Mouse (Mus musculus) fat pad, adult 2 months (tissue): ENCODE data around the gene Ccdc97.

Source experiments
- DNase-seq: peaks from one replicate; pipeline ENCODE4 v3.0.0-alpha.2; 2011; ENCODE audit warnings: low read depth, low spot score; ENCODE audit errors: extremely low read depth

Ccdc97 gene

DNA sequence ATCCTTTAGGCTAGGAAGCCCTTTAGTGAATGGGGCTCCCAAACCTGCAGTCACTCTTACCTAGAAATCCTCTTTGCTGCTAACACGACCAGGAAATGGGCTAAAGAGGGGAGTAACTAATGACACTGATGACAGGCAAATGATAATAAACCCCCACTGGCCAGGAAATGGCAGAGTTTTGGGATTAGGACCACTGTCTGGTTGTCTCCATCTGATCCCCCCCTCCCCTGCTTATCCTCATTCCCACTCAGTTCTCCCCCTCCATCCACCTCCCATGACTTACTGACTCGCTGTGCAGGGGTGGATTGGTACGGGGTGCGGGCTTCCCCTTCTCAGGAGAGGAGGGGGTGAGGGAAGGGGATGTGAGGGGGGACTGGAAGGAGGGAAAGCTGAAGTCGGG lies 28.8 kb downstream of the Ccdc97 start:
- DNase-seq: no peak

DNA sequence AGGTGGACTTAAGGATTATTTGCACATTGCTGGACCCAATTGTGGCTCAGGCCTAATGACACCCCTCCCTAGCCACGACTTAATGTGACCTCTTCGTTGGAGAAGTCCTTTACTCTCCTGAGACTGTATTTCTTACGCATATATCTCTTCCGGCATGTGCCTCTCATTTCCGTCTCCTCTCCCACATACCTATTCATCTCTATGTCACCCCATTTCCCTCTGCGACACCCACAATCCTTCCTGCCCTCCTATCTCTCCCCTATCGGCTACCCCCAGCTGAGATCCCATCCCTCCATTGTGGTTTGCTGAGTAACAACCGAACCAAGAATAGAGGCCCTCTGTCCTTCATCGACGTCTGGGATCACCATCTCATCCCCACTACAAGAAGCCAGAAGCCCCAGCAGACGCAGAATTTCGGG lies 29.3 kb downstream of the Ccdc97 start:
- no peak for DNase-seq

DNA sequence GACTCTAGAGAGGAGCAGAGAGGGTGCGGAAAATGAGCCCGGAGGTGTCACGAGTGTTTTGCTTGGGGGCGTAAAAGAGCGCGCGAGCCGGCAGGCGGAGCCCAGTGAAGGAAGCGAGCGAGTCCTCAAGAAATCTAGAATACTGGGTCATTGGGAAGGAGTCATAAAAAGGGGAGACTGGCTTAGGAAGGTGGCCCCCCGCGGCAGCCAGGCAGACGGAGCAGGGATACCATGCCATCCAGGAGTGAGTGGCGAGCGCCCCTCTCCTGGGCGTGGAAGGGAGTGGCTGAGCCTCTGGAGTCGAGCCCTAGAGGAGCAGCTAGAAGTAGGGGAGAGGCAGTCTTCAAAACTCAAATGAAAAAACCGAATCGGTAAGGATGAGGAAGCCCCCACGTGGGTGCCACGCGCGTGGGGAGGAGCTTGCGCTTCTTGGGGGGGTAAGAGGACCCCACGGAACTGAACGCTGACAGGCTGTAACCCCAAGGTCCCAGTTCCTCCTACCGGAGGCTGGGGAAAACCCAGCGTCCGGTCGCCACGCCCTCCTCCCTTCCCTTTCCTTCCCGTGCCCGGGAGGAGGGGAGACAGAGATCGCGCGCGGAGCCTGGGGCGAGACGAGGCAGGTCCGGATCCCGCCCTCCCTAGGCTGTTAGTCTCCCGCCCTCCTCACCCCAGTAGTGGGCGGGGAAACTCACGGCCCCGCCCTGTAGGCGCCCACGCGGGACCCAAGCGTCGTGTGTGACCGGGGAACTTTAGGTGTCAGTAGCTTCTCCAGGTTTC lies 29.9 kb downstream of the Ccdc97 start:
- DNase-seq: no peak

DNA sequence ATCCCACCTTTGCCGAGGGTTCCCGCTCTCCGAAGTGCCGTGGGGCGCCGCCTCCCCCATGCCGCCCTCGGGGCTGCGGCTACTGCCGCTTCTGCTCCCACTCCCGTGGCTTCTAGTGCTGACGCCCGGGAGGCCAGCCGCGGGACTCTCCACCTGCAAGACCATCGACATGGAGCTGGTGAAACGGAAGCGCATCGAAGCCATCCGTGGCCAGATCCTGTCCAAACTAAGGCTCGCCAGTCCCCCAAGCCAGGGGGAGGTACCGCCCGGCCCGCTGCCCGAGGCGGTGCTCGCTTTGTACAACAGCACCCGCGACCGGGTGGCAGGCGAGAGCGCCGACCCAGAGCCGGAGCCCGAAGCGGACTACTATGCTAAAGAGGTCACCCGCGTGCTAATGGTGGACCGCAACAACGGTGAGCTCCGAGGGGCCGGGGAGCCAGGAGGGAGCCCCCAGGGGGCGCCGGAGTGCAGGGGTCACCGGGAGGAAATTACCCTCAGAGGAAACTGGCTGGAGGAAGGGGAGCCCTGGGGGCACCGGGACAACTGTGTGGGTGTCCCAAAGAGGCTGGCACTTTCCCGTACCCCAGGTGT lies 31.0 kb downstream of the Ccdc97 start:
- DNase-seq: no peak

DNA sequence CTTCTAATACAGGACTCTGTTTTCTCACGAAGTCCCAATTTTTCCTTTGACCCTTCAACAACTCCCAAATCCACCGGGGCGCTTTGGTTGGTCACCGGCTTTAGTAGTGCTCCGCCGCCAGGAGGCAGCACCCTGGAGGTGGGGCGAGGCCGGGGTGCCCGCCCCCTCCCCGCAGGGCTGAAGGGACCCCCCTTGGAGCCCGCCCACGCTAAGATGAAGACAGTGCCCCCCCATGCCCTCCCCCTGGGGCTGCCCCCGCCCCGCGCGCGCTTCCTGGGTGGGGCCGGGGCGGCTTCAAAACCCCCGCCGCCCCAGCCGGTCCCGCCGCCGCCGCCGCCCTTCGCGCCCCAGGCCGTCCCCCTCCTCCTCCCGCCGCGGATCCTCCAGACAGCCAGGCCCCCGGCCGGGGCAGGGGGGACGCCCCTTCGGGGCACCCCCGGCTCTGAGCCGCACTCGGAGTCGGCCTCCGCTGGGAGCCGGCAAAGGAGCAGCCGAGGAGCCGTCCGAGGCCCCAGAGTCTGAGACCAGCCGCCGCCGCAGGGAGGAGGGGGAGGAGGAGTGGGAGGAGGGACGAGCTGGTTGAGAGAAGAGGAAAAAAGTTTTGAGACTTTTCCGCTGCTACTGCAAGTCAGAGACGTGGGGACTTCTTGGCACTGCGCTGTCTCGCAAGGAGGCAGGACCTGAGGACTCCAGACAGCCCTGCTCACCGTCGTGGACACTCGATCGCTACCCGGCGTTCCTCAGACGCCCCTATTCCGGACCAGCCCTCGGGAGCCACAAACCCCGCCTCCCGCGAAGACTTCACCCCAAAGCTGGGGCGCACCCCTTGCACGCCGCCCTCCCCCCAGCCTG lies 32.0 kb downstream of the Ccdc97 start, which contains the start of gene Tgfb1:
Gene Tgfb1, plus strand, starts transcription at position 323 of the 852 bp plus-strand sequence.
- DNase-seq: no peak

DNA sequence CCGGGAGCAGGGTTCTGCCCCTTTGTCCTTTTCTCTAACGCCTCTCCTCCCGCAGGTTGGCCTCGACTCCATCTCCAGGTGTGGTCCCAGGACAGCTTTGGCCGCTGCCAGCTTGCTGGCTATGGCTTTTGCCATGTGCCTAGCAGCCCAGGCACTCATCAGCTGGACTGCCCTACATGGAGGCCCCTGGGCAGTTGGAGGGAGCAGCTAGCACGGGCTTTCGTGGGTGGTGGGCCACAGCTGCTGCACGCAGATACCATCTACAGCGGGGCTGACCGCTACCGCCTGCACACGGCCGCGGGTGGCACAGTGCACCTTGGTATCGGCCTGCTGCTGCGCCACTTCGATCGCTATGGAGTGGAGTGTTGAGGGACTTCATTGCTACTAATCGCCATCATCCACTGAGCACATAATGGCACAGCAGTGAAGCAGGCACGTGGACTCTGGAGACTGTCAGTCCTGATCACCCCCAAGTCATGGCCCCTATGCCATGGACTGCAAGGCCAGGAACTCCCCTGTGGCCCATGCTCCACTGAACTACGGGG lies 32.9 kb downstream of the Ccdc97 start:
- no peak for DNase-seq

DNA sequence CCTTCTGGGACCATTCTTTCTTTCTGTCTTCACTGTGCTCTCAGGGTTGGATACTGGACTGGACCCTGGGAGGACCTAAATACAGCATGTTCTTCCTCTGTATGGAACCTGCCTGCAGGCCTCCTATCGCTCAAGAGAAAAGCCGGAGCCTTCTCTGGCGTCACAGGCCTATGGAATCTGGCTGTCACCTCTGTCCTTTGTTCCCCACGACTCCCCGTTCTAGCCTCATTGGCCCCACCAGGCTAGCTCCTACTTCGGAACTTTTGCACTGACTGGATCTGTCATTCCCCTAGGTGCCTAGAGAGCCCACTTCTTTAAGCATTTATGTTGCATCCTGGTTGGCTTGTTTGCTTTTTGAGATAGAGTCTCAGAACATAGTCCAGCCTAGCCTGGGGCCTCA lies 34.2 kb downstream of the Ccdc97 start:
- no peak for DNase-seq

DNA sequence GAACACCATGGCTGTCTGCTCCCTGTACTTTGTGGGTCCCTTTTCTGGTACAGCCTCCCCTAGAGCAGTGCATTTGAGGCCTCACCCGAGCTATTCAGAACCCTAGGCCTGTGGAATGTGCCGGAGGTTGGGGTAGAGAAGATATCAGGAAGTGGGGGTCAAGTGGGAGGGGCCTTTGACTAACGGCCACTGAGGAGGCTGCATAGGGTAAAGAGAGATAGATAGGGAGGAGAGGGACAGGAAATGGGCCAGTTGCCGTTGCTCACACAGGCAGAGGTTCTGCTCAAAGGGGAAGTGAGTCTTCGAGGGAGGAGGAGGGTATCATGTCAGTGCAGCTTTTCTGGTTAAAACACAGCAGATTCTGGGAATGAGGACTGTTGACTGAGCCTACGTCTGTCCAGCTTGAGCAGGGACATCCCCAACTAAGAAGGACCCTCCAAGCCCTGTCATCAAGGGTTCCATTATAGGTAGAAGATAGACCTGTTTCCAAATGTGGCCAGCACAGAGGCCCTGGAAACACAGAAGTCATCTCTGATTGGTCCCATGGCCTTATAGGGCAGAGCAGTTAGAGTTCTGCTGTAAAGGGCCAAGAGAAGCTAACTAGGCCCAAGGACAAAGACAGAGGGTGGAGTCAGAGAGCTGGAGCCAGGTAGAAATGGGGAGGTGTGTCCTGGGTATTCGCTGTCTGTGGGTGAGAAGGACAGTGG lies 35.3 kb downstream of the Ccdc97 start:
- DNase-seq: no peak

DNA sequence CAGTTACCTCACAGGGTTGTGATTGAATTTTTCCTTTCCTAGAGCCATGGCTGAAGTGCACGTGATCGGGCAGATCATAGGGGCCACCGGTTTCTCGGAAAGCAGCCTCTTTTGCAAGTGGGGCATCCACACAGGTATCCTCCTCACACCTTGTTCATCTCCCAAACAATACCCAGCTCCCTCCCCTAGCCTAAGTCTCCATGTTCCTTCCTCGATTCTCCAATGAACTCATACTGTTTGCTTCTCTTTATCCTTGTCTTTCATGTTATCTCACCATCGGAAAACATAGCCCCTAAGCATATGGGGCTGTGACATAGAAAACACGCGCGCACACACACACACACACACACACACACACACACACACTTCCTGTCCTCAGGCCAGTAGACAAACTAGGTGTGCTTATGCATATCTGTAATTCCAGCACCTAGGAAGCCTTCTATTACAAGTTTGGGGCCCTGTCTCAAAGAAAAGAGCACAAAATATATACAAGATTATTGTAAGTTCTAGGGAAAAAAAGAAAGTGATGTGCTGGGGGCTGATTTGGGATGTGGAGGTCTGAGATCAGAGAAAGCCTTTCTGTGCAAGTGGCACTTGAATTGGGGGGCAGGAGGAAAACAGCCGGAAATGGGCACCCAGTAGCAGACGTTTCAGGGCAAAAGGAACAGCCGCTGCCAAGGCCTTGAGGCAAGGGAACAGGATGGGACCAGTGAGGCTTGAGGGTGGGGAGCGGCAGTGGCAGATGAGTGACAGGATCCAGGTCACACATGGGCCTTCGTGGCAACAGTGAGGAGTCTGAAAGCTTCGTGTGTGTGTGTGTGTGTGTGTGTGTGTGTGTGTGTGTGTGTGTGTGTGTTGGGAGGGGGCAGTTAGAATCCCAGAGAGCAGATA lies 37.3 kb downstream of the Ccdc97 start:
- no peak for DNase-seq

DNA sequence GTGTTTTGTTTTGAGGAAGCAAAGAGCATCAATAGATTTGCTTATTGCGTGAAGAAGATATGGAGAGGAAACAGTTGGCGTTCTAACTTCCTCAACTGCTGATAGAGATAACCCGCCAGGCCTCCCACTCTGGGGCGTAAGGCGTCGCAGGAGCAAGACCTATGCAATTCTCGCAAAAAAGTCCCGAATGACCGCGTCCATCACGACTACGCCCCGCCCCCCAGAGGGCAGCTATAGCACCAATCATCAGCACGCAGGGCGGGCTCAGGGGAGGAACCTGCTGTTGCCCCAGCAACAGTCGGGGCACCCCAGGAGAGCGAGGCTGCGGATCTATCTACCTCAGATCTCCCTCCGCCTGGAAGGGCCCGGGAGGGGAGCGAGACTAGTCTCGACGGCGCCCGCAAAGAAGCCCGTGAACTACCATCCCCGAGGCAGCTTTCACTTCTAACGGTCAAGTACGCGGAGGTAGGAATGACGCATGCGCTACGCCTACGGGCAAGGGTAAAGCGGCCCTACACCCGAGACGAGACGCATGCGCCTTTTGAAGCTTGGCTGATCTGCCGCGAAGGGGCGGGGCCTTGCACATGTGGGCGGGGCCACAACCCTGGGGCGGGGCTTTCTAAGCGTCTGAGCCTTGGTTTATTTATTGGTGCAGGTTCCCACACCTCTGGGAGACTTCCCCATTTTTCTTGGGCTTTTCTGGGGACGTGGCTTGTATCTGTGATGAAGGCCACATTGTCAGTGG lies 38.2 kb downstream of the Ccdc97 start, which contains the start of gene B9d2:
Gene B9d2, plus strand, starts transcription at position 267 of the 745 bp plus-strand sequence.
- DNase-seq: no peak

DNA sequence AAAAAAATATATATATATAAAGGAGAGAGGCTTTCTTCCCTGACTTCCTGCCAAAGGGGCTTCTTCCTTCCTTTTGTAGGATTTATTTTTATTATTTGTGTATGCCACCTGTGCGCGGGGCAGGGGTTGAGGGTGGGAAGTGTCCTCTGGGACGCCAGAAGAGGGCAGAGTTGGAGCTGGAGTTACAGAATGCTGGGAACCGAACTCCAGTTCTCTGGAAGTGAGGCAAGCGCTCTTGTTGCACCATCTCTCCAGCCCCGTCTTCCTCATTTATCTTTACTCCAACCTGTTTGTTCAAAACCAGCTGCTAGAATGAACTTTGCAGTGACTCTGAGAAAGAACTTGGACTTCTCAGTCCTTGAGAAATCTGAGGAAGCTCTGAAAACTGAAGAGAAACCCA lies 38.9 kb downstream of the Ccdc97 start:
- DNase-seq: no peak

DNA sequence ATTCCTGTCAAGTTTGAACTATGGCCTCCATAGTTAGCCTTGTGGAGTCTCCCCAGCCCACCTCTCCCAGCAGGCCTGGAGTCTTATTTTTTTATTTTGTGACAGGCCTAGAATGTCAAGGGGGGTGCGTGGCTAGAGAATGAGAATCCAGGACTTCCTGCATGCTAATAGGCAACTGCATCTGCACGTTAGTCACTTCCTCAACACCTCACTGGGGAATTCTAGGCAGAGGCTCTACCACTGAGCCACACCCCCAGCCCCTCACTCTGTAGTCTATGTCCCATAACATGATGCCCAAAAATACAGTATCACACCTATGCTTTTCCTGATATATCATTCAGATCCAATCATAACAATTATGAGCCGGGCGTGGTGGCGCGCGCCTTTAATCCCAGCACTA lies 41.9 kb downstream of the Ccdc97 start:
- DNase-seq: no peak

DNA sequence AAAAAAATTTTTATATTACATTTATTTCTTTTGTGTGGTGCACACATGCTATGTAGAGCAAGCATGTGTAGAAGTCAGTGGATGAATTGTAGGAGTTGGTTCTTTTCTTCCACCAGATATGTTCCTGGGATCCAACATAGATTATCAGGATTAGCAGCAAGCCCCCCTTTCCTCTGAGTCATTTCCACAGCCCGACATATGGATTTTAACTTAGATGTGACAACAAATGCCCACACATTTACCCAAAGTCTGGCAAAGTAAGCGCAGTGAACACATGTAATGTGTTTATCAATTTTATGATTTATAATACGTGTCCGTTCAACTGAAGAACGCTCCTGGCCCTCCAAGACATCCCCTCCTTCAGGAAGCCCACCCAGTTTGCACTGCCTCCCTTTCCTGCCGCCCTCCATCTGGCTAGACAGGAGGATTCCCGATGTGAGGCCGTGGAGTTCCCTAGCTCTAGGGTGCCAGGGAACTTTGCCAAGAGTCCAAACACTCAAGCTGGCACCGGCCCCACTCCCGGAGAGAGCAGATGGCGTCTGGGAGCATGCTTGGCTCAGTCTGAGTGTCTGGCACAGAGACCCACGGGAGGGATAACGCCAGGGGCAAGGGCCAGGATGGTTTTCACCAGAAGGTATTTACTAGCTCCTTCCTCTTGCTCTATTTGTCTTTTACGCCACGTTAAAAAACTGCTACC lies 42.7 kb downstream of the Ccdc97 start:
- DNase-seq: no peak

DNA sequence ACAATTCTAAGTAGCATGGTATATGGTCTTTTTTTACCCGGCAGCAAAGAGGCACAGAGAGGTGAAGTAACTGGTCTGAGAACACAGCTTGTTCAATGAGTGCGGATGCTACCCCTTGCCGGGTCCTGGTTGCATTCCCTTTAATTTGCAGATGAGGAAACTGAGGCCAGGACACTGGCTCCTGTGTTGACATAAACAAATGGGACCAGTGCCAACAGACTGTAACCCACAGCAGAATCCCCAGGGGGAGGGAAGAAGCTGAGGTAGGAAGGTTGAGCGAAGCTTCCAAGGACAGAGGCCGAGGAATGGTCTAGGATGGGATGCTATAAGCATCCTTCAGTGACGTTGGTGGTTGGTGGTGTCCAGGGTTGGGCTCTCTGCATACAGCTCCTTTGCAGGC lies 43.5 kb downstream of the Ccdc97 start:
- DNase-seq: no peak

DNA sequence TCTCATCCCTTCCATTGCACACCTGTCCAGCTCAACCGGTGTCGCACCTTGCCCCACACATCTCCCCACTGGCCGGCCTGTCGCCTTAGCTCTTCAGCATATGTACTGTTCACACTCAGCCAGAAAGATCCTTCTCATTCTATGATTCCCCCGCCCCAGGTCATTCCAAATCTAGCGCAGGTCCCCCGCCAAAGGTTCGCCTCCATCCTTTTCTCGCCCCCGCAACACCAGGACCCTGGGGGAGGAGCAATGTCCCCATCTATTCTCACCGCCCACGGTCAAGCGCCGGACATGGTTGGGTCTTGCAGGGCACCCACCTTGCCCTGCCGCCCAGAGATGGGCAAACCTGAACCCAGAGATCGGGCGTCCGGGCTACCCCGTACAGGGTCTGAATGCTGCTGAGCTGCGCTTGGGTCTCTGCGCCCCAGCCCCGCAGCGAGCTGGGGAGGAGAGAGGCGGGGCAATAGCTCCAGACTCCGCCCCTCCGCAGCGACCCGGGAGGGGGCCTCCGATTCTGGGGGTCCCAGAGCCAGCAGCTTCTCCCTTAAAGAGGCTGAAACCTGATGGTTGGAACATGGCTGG lies 44.1 kb downstream of the Ccdc97 start, which contains the start of gene Tmem91:
Gene Tmem91, minus strand, starts transcription at position 448 of the 582 bp plus-strand sequence.
- no peak for DNase-seq

DNA sequence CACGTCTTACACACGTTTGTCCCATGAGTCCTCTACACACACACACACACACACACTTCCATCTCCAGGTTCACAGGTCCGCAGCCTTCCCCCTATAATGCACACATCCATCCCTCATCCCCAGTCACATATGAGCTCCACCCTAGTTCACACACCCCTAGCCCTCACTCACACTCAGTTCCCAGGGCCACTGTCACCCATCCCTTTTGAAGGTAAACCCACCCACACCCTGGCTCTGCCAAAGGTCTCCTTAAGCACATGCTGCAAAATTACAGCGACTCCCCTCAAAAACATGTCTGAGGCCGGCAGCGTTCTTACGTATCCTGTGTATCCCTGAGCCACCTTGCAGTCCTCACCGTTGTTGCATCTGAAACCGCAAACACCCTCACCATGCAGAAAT lies 44.6 kb downstream of the Ccdc97 start:
- DNase-seq: no peak

DNA sequence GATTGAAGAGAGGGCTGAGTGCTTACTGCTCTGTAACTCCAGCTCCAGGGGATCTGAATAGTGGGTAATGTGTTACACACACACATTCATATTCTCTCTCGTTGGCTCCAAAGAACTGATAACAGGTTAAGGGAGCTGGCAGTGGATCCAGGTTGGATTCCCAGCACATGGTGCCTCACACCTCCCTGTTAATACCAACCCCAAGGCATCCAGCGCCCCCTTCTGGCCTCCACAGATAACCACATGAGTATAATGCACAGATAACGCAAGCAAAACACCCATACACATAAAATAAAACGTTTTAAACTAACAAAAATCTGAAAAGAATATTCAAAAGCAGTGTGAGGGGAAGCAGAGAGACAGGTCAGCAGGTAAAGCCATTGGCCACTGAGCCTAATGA lies 46.4 kb downstream of the Ccdc97 start:
- DNase-seq: no peak

DNA sequence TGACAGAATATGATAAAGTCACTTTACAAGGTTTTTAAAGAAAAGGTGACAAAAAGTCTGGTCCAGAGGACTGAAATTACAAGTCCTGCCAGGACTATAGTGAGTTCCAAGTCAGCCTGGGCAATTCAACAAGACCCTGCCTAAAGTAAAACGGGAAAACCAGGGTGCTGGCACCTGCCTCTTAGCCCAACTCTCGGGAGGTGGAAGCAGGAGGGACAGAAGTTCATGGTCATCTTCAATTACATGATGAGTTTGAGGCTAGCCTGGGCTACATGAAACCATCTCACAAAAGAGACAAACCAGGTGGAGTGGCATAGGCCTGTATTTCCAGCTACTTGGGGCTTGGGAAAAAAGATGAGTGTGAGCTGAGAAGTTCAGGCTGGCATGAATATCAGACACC lies 47.2 kb downstream of the Ccdc97 start:
- DNase-seq: no peak
